Mouse (Mus musculus) CD4-positive, CD25-positive, alpha-beta regulatory T cell, adult 2 months (primary cell): ENCODE measurements around the gene Mras.

Experiments used
- DNase-seq: peaks from one replicate; pipeline ENCODE4 v3.0.0-alpha.2; 2012; ENCODE audit warnings: low read depth, low spot score

The Mras gene

GRCm38 (mm10) chr9:99357921-99358692, 79.1 kb downstream of the Mras start, which contains the start of gene Esyt3:
Gene Esyt3 (minus strand): TSS chr9:99358557.
- no peak for DNase-seq

GRCm38 (mm10) chr9:99357561-99357920, 79.6 kb downstream of the Mras start:
- DNase-seq, result no peak

DNA sequence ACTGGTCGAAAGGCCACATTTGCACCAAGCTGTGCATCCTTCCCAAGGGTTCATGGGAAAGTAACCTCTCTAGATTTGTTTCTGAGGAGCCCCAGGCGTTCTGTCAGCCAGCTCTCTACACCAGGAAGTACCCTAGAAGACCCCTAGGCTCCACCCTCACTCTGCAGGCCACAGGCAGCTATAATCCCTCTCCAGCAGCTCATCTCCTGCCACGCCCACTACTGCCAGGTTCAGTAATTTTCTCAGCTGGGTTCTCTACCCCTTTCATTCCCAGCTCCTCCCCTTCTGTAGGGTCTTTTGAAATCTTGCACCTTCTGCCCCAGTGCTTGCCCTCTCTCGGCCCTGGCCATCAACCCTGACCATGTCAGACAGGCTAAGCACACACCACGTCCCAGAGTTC, 81.2 kb downstream of the Mras start:
- DNase-seq, result no peak

DNA sequence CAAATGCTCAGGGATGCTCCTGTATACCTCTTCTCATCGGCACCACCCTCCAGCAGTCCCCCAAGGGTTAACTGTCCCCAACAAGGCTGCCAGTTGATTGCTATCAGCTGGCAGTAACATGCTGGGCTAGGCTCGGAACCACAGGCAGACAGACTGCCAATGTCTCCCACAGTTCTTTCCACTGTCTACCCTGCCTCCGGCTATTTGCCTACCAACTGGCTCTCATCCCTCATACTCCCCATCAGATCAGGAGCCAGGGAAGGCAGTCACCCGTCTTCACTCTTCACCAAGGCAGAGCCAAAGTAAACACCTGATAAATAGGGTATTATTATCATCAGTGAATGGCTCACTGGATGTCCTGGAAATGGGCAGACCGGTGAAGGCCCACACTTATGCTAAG, 82.4 kb downstream of the Mras start:
- DNase-seq, result no peak

GRCm38 (mm10) chr9:99353390-99353789, 83.8 kb downstream of the Mras start:
- DNase-seq, result no peak

- no peak for DNase-seq
These were observed 84.2 kb downstream of the Mras start for GRCm38 (mm10) chr9:99352964-99353363.

DNA sequence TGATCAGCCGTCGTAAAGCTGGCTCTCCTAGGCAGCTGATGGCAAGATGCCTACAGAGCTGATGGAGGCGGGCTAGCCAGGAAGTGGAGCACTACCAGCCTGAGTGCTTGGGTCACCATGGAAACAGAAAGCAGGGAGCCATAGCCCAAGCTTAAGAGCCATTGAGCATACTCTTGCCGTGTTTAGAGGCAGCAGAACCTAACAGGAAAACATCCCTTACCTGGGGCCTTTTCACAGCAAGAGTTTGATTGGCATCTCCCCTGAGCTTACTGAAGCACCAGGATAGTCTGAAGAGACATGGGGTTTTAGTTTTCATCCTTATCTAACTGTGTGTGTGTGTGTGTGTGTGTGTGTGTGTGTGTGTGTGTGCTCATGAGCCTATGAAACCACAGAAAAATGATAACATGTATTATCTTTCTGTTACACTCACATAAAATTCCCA, 91.8 kb downstream of the Mras start:
- DNase-seq, result no peak

DNA sequence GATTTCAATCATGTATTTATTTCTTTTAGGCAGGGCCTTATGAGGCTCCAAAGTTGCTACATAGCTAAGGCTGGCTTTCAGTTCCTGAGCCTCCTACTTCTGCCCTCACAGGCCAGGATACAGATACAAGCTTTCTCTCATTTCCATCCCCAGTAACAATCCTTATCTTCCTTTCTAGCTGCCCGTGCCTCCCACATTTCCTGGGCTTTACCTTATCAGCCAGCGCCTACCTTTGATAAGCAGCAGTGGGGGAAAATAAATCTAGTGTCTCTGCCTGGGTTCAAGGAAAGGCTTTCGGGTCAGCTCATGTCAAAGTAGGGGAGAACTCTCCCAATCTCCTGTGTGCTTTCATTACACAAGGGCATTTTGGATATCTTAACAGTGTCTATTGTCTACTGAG, 95.6 kb downstream of the Mras start:
- no peak for DNase-seq

DNA sequence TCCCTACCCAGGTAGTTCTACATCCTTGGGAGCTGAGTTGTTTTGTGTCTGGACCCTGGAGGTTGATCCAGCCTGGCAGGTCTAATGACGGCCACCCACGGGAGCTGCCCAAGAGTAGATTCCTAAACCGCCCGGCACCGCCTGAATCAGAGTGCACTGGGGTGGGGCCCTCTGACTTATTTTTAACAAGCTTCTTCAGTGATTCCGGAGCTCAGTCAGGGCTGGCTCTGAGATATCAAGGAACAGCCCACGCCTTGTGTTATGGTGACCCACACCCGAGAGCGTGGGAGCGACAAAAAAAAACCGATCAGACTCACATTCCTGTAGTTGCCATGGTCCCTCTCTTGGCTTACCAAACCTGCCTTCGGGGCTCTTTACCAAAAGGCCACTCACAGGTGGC, 97.1 kb downstream of the Mras start:
- DNase-seq, result no peak

DNA sequence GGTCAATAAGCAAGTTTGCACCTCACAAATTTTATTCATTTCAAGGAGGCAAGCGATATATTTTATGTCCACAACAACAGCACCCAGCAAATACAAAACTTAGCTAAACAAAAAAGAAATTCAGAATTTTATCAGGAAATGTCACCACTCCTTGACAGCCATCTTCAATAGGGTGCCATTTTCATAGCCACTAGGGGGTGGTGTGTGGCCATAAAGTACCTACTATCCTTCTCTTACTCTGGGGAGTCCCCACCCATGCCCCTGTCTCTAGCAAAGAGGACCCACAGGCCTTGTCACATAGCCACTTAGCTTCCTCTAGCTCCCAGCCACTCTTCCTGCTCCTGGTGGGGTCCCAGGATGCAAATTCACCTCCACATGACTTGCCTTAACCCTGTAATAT, 98.0 kb downstream of the Mras start:
- DNase-seq, result no peak

- DNase-seq, result no peak
These were observed 98.9 kb downstream of the Mras start for GRCm38 (mm10) chr9:99338293-99338692.

- DNase-seq, result no peak
These were observed 100.6 kb downstream of the Mras start for GRCm38 (mm10) chr9:99336538-99336937.
